Mouse (Mus musculus) spleen, postnatal 10 days (tissue): ENCODE results near the gene Retreg3.

Experiments
- DNase-seq, 2 experiments: peaks; one replicate each; pipeline ENCODE4 v3.0.0; 2021 to 2022; ENCODE audit warnings: low spot score in 2 of 2

The Retreg3 gene

DNA sequence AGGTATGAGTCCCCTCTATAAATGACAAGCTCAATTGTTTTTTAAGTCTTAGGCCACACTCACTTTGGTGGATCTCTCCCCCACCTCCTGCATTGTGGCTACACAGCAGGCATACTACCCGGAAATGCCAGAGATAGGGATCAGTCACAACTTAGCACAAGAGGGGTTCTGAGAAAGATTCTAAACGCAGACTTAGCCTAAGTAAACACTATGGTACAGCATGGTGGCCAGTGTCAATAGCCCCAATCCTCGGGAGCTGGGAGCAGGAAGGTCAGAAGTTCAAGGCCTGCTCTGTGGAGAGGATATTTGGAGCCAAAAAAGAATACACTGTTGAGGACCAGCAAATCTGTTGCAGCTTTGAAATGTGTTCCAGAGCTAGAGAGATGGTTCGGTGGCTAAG, 1.6 kb downstream of the Retreg3 start:
- no peak for DNase-seq

DNA sequence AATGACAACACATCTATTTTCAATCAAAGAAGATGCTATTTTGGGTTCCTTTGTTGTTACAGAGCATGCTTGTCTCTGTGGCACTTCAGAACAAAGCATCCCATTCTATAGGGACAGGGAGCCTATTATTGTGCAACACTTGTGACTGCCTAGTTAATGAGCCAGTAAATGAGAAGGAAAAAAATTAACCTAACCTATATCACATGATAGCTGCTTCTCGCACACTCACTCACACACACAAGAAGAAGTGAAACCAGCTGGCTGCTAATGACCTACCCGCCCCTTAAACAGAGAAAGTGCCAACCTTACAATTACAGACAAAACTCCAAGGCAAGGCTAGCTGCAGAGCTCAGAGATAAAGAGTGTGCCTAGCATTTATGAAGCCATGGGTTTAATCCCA, 4.1 kb downstream of the Retreg3 start:
- DNase-seq = peak in 1 of 2 experiments; percentile 30

GRCm38 (mm10) chr11:101112186-101112585, 7.5 kb downstream of the Retreg3 start:
- no peak for DNase-seq

- no peak for DNase-seq
Measured at GRCm38 (mm10) chr11:101111178-101111577, 8.5 kb downstream of the Retreg3 start.

GRCm38 (mm10) chr11:101110708-101111107, 9.0 kb downstream of the Retreg3 start:
- DNase-seq = no peak

DNA sequence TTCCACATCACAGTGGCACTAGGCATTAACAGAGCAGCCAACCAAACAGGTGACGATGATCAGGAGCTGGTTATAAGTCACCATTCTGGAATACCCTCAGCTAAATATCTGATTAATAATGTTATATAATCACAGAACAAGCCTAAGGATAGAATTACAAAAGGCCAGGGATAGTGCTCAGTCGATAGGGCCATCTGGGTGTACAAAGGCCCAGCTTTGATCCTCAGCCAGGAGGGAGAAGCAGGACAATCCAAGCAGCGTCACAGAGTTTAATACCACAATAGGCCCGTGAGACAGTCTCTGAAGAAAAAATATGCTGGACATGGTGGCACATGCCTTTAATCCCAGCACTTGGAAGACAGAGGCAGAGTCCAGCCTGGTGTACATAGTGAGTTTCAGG, 10.3 kb downstream of the Retreg3 start:
- no peak for DNase-seq

- no peak for DNase-seq
Measured at GRCm38 (mm10) chr11:101103011-101103410, 16.7 kb downstream of the Retreg3 start.

DNA sequence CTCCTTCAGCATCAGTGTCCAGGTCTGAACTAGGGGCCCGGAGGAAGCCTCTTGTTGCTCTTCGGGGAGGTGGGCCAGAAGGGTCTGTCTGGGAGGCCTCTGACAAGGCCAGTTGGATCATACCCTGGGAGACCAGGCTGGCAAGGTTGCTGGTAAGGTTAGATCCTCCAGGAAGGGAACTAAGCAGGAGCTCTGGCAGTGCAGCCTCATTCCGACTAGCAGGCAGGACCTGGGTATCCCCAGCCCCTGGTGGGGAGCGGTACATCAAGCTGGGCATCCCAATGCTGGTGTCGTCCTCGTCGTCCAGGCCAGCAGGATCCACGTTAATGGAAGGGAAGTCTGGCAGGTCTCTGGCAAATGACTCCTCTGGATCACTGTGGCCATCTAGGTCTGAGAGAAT, 21.5 kb downstream of the Retreg3 start:
- DNase-seq = no peak

DNA sequence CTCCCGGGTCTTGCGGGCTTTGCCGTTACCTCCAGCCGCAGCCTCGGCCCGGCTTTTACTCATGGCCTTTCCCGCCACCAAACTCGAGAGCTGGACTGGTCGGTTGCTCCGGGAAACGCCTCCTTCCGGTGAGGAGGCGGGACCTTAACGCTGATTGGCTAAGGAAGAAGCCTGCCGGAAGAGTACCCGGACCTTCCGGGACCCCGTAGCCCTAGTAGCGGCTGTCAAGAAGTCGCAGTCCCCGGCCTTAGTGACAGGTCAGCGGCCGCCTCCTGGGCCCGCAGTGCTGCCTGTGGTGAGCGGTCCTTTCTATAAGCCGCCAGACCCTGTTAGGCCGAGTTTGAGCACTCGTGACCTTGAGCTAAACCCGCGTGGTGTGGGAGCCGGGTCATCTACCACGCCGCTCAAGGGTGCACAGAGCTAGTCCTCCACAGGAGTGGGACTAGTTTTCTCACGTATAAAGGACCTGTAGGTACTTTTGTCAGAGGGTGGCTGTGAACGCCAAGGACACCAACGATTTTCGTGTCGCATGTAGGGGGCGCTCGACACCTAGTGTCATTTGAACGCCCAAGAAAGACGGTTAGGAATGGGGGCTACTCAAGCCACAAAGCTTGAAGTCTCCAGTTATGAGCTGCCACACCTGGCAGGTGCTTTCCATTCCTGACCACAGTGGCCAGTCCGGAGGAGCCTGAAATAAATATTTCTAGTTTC, 24.2 kb downstream of the Retreg3 start, which contains the start of gene Psmc3ip:
Gene Psmc3ip (minus strand): TSS at position 123 of the 711 bp plus-strand sequence.
- DNase-seq = peak; percentile 93 to 97

- DNase-seq = no peak
Measured at GRCm38 (mm10) chr11:101094930-101095313, 24.8 kb downstream of the Retreg3 start.

GRCm38 (mm10) chr11:101089931-101090330, 29.8 kb downstream of the Retreg3 start:
- DNase-seq = no peak

DNA sequence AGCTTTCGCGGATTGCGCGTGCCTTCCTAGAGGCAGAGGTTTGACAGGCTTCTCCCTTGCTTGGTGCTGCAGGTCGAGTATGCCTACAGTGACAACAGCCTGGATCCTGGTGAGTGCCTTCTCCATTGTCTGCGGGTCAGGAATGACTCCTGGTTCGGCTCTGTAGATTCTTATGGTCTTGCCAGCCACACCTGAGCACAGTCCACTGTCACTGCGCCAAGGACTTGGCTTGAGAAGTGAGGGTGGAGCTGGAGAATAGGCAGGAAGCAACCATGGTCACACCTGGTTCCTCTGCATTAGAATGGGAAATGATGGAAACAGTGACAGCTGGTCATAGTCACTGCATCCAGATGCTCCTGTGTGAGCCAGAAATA, 32.0 kb downstream of the Retreg3 start:
- no peak for DNase-seq

GRCm38 (mm10) chr11:101086756-101087681, 32.7 kb downstream of the Retreg3 start, which contains the start of gene Mlx:
TSS of gene Mlx (plus strand) at chr11:101087277.
- DNase-seq = peak; percentile 77 to 92

DNA sequence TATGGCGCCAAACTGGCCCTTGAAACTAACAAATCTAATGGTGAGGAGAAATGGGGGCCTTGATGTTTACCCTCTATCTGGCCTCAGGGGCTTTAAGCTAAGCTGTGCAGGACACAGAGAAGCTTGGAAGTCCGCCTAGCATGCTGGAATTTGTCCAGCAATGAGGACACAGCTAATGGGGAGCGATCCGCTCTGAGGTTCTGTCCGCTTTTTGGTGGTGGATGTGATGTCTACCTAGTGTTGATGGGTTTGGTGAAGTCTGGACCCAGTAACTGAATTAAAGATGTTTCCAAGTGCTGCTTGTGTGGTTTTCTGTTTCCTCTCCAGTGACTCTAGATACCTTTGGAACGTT, 33.4 kb downstream of the Retreg3 start:
- peak in 1 of 2 experiments; percentile 9 for DNase-seq

GRCm38 (mm10) chr11:101085617-101086322, 33.9 kb downstream of the Retreg3 start:
- DNase-seq = no peak

DNA sequence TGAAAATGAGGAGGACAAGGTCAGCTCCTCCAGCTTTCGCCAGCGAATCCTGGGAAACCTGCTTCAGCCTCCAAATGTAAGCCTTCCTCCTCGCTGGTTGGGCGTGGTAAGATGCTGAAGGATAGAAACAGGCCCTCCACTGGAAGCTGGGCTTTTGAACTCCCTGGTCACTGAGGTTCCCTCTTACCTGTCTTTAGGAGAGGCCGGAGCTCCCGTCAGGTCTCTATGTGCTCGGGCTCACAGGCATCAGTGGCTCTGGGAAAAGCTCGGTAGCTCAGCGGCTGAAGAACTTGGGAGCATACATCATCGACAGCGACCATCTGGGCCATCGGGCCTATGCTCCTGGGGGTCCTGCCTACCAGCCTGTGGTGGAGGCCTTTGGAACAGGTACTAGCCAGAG, 34.9 kb downstream of the Retreg3 start:
- DNase-seq = peak in 1 of 2 experiments; percentile 10

GRCm38 (mm10) chr11:101084246-101084645, 35.4 kb downstream of the Retreg3 start:
- no peak for DNase-seq

DNA sequence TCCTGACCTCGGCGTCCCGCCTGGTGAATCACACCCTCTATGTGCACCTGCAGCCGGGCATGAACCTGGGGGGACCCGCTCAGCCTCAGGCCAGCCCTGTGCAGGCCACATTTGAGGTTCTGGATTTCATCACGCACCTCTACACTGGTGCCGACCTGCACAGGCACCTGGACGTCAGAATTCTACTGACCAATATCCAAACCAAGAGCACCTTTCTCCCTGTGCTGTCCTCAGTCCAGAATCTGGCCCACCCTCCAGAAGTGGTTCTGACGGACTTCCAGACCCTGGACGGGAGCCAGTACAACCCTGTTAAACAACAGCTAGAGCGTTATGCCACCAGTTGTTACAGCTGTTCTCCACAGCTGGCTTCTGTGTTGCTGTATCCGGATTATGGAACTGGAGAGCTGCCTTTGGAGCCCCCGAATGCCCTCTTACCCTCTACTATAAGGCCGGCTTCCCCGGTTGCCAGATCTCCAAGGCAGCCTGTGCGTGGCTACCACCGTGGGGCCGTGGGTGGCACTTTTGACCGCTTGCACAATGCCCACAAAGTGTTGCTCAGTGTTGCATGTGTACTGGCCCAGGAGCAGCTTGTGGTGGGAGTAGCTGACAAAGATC, 36.5 kb downstream of the Retreg3 start:
- DNase-seq = peak in 1 of 2 experiments; percentile 22

DNA sequence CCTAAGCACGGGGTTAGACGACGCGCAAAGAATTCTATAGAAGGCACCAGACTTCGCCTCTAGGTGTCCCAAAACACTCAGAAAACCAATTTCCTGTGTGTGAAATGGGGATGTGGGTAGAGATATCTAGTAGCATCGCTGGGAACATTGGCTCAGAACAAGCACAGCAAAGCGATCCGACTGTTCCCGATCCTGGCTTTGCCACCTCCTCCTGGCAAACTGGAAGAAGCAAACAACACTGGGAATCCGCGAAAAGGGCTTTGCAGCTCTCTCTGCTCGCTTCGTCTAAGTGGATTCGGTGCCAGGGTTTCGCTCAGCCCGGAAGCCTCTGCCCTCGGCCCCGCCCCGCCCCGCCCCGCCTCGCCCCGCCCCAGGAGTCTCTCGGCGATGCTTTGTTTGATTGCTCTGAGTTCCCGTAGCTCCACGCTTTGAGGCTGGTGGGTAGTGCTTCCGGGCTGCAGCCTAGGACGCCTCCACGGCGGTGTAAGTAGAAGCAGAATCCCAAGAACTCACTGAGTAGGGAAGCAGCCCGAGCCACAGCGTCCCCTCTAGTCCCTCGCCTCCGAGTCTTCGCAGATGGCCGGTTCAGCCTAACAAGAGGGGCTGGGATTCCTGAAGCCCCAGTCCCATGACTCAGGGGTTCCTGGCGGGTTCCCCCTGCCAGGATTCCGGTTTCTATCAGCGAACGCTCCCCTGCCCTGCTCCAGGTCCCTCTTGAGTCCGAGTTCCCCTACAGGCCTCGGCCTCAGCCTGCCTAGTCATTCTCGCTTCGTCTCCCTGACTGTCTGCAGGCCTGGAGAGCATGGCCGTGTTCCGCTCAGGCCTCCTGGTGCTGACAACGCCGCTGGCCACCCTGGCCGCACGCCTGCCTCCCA, 37.2 kb downstream of the Retreg3 start, which contains the start of gene Coasy:
Gene Coasy (plus strand): TSS at position 358 of the 875 bp plus-strand sequence.
- DNase-seq = peak; percentile 83

DNA sequence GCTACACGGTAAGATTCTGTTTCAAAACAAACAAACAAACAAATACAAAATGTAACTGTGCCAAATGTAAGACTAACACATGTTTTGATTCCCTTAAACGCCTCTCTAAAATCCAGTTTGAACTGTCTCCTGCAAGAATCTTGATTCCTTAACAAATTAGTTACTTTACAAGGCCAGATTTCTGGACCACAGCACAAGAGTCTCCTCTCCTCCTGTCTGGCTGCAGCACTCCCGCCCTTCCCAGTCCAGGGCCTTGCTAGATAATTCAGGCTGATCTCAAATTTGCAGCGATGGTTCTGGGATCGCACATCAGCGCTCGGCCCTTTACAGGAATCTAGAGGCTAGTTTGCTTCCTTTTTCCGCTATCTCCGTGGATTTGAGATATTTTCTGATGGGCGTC, 38.0 kb downstream of the Retreg3 start:
- no peak for DNase-seq

GRCm38 (mm10) chr11:101080421-101080820, 39.3 kb downstream of the Retreg3 start:
- DNase-seq = no peak
